Mouse (Mus musculus) stomach, postnatal 0 days (tissue): Measurements from ENCODE around the gene Lrrc55. TPM values are rescaled to one million over a fixed set of nuclear protein-coding genes. Genes with fewer than 3 reads are reported as not detected.
A peak's percentile ranks its signal among the peaks of the same experiment; 100 is the strongest.

Experiments used
- ATAC-seq: fragments of 200-750 bp; cut with Nextera tagmentation; 2 replicates; pipeline ENCODE4 v1.8.0; 2017; ENCODE audit not compliant: low FRiP score, low TSS enrichment
- DNase-seq: peaks from one replicate; pipeline ENCODE4 v3.0.0-alpha.2; 2016; ENCODE audit warnings: low spot score
- H3K27ac ChIP-seq: fragments of 300-500 bp; sonication (generic); replicated peaks from 2 replicates; pipeline ENCODE4 v1.5.1; 2014; ENCODE audit warnings: mild to moderate bottlenecking, control low read depth
- H3K27me3 ChIP-seq: fragments of 300-500 bp; sonication (generic); 2 replicates; pipeline ENCODE4 v1.6.1; 2014; ENCODE audit warnings: low read length; ENCODE audit not compliant: control insufficient read depth, insufficient read depth
- H3K36me3 ChIP-seq: fragments of 300-500 bp; sonication (generic); 2 replicates; pipeline ENCODE4 v1.6.1; 2014; ENCODE audit warnings: low read length, mixed read lengths; ENCODE audit not compliant: control insufficient read depth, insufficient read depth
- H3K4me1 ChIP-seq: fragments of 300-500 bp; sonication (generic); replicated peaks from 2 replicates; pipeline ENCODE4 v1.6.1; 2014; ENCODE audit warnings: antibody characterized with exemption; ENCODE audit not compliant: control insufficient read depth, insufficient read depth
- H3K4me2 ChIP-seq: fragments of 300-500 bp; sonication (generic); replicated peaks from 2 replicates; pipeline ENCODE4 v1.6.1; 2014; ENCODE audit warnings: low read depth, mild to moderate bottlenecking, control low read depth, moderate library complexity
- H3K4me3 ChIP-seq: fragments of 300-500 bp; sonication (generic); 2 replicates; pipeline ENCODE4 v1.5.1; 2014; ENCODE audit warnings: low read depth, low read length, control low read depth
- H3K9ac ChIP-seq: fragments of 300-500 bp; sonication (generic); 2 replicates; pipeline ENCODE4 v1.6.1; 2014; ENCODE audit warnings: mild to moderate bottlenecking, low read length, control low read depth, mixed read lengths
- H3K9me3 ChIP-seq: fragments of 300-500 bp; sonication (generic); 2 replicates; pipeline ENCODE4 v1.6.1; 2016; ENCODE audit warnings: low read length; ENCODE audit not compliant: control insufficient read depth
- CTCF ChIP-seq: IDR thresholded peaks from 2 replicates; pipeline ENCODE4 v1.5.1; 2016; ENCODE audit warnings: antibody characterized with exemption, low read depth, mild to moderate bottlenecking, moderate library complexity
- EP300 ChIP-seq: optimal IDR thresholded peaks from 2 replicates; pipeline ENCODE3; 2016; ENCODE audit warnings: antibody characterized with exemption
- WGBS: fragments of 180-500 bp; shearing (Covaris S2); extraction: QIAGEN DNeasy Blood & Tissue Kit; methylation state at CpG from one replicate; pipeline ENCODE4 v1.1.7; 2014; 5-methylcytosine and 5-hydroxymethylcytosine counted together
- polyA plus RNA-seq: library from polyadenylated mRNA; unstranded; fragments of >200 nt; fragmentation: Nextera tagmentation; extraction: Ambion mirVana; gene quantifications from 2 replicates; pipeline ENCODE4 v1.2.1, GENCODE M21; 2015

The Lrrc55 gene
- polyA plus RNA-seq, 1 experiment from 2014 or later = 1.1 TPM

- TF ChIP-seq CTCF = no peak
- no peak for TF ChIP-seq EP300
- WGBS = 85% methylated on average over 8 of the region's 8 CpGs
- DNase-seq (no peak), ATAC-seq (no peak)
- Histone ChIP-seq H3K9ac (no peak overlapping the region), H3K9me3 (no peaks in the 10 kb centered on the region), H3K27ac (no peak overlapping the region), H3K27me3 (no peaks in the 10 kb centered on the region), H3K4me2 (no peak overlapping the region), H3K36me3 (no peaks in the 10 kb centered on the region), H3K4me1 (no peaks in the 10 kb centered on the region), H3K4me3 (no peak overlapping the region)
These were observed 8.2 kb upstream of the Lrrc55 start for GRCm38 (mm10) chr2:85205170-85205569.

- WGBS = 3% methylated on average over 24 of the region's 24 CpGs
- Histone ChIP-seq H3K27me3 (no peaks in the 10 kb centered on the region), H3K9me3 (no peaks in the 10 kb centered on the region), H3K4me2 (peak overlapping the region; percentile 37), H3K4me1 (no peaks in the 10 kb centered on the region), H3K36me3 (no peaks in the 10 kb centered on the region), H3K4me3 (peak overlapping the region; percentile 12), H3K27ac (no peak overlapping the region), H3K9ac (0 out of 2 replicates have a peak overlapping the region, but pooled peaks have one; percentile 23)
- no peak for TF ChIP-seq CTCF
- TF ChIP-seq EP300 = no peak
- DNase-seq (no peak), ATAC-seq (0 out of 2 replicates have a peak, but pooled peaks have one; percentile 15)
These were observed 1.3 kb upstream of the Lrrc55 start for GRCm38 (mm10) chr2:85198011-85198965.

GRCm38 (mm10) chr2:85194566-85194965 lies 2.4 kb downstream of the Lrrc55 start:
- H3K27me3 ChIP-seq = no peaks in the 10 kb centered on the region
- no peaks in the 10 kb centered on the region for H3K36me3 ChIP-seq
- no peak overlapping the region for H3K9ac ChIP-seq
- H3K9me3 ChIP-seq = no peaks in the 10 kb centered on the region
- no peak overlapping the region for H3K4me3 ChIP-seq
- TF ChIP-seq CTCF (no peak), EP300 (no peak)
- ATAC-seq (no peak), DNase-seq (no peak)
- H3K27ac ChIP-seq = no peak overlapping the region
- 56% methylated on average over 1 of the region's 1 CpGs for WGBS
- H3K4me1 ChIP-seq = no peaks in the 10 kb centered on the region
- no peak overlapping the region for H3K4me2 ChIP-seq

- Histone ChIP-seq H3K4me3 (no peak overlapping the region), H3K9ac (no peak overlapping the region), H3K4me1 (no peaks in the 10 kb centered on the region), H3K9me3 (no peaks in the 10 kb centered on the region), H3K27me3 (no peaks in the 10 kb centered on the region), H3K4me2 (no peak overlapping the region), H3K36me3 (no peaks in the 10 kb centered on the region), H3K27ac (no peak overlapping the region)
- no peak for TF ChIP-seq EP300
- TF ChIP-seq CTCF = no peak
- DNase-seq (no peak), ATAC-seq (no peak)
- 75% methylated on average over 6 of the region's 6 CpGs for WGBS
These were observed 9.3 kb downstream of the Lrrc55 start for GRCm38 (mm10) chr2:85187582-85188151.

GRCm38 (mm10) chr2:85178139-85178800 lies 18.7 kb downstream of the Lrrc55 start:
- WGBS = 40% methylated on average over 4 of the region's 4 CpGs
- Histone ChIP-seq H3K9ac (no peak overlapping the region), H3K4me3 (no peak overlapping the region), H3K27me3 (no peaks in the 10 kb centered on the region), H3K36me3 (no peaks in the 10 kb centered on the region), H3K27ac (no peak overlapping the region), H3K4me1 (no peaks in the 10 kb centered on the region), H3K4me2 (no peak overlapping the region), H3K9me3 (no peaks in the 10 kb centered on the region)
- ATAC-seq = no peak
- TF ChIP-seq CTCF (no peak), EP300 (no peak)
- no peak for DNase-seq
